Mouse (Mus musculus) heart, postnatal 14 days (tissue): ENCODE results near the gene Olfr750. TPM values are rescaled to one million over a fixed set of nuclear protein-coding genes. Genes with fewer than 3 reads are reported as not detected.

Source experiments
- DNase-seq, 2 experiments: peaks; one replicate each; pipeline ENCODE4 v3.0.0; 2021 to 2022
- intact Hi-C: fragments of 180-260 bp; cut with DNase I; formaldehyde crosslinking; loops from one replicate; pipeline ENCODE4 v1.15.1; 2025
- total RNA-seq, 2 experiments: library from RNA; stranded (reverse); gene quantifications; 2 replicates each; pipeline ENCODE4 v1.2.3; 2021

The Olfr750 gene
- total RNA-seq, 2 experiments from 2014 or later, result not detected

- no peak for DNase-seq
- intact Hi-C loops, result loop anchor here (1.0 to 5.0 kb wide), 3 partner anchors 25 to 283 kb away; partner anchors contain the start of genes Ccnb1ip1, Parp2 and Tep1
Measured at GRCm38 (mm10) chr14:51089674-51090076, 15.4 kb upstream of the Olfr750 start.

- intact Hi-C loops, result loop anchor here (1.0 to 5.0 kb wide), 2 partner anchors 25 to 217 kb away; partner anchors contain the start of gene Tep1
- peak; percentile 95 to 97 for DNase-seq
Measured at GRCm38 (mm10) chr14:51088970-51089673, 14.9 kb upstream of the Olfr750 start.

- intact Hi-C loops, result loop anchor here (5.0 kb wide), 1 partner anchor 216 kb away; the partner anchor contains the start of gene Tep1
Measured at GRCm38 (mm10) chr14:51088166-51088969, 14.1 kb upstream of the Olfr750 start.

GRCm38 (mm10) chr14:51087762-51088161 is 13.5 kb upstream of the Olfr750 start:
- intact Hi-C loops, result loop anchor here (5.0 kb wide), 1 partner anchor 215 kb away; the partner anchor contains the start of gene Tep1

More at GRCm38 (mm10) chr14:51088166-51088969, 14.1 kb upstream of the Olfr750 start:
- peak; percentile 83 to 88 for DNase-seq

GRCm38 (mm10) chr14:51085911-51086310 is 11.7 kb upstream of the Olfr750 start:
- DNase-seq, result no peak
- intact Hi-C loops, result loop anchor here (5.0 kb wide), 1 partner anchor 214 kb away; the partner anchor contains the start of gene Tep1

More at GRCm38 (mm10) chr14:51087762-51088161, 13.5 kb upstream of the Olfr750 start:
- DNase-seq, result no peak

- intact Hi-C loops, result loop anchor here (5.0 kb wide), 1 partner anchor 213 kb away; the partner anchor contains the start of gene Tep1
- no peak for DNase-seq
Measured at GRCm38 (mm10) chr14:51085086-51085485, 10.9 kb upstream of the Olfr750 start.

- intact Hi-C loops, result no loop called here
- DNase-seq, result no peak
Measured at GRCm38 (mm10) chr14:51083805-51084204, 9.6 kb upstream of the Olfr750 start.

GRCm38 (mm10) chr14:51082599-51083581 is 8.7 kb upstream of the Olfr750 start:
- peak; percentile 61 to 66 for DNase-seq
- intact Hi-C loops, result no loop called here

- no peak for DNase-seq
- intact Hi-C loops, result no loop called here
Measured at GRCm38 (mm10) chr14:51081035-51081434, 6.8 kb upstream of the Olfr750 start.

- no peak for DNase-seq
- intact Hi-C loops, result no loop called here
Measured at GRCm38 (mm10) chr14:51079180-51079579, 4.9 kb upstream of the Olfr750 start.

- intact Hi-C loops, result no loop called here
- DNase-seq, result peak in 1 of 2 experiments; percentile 46
Measured at GRCm38 (mm10) chr14:51069617-51070016, 4.6 kb downstream of the Olfr750 start.

- intact Hi-C loops, result no loop called here
- no peak for DNase-seq
Measured at GRCm38 (mm10) chr14:51068956-51069355, 5.3 kb downstream of the Olfr750 start.

- no peak for DNase-seq
- intact Hi-C loops, result loop anchor here (5.0 kb wide), 2 partner anchors 138 to 193 kb away; partner anchors contain the start of genes Apex1 and Osgep
Measured at GRCm38 (mm10) chr14:51060761-51061160, 13.5 kb downstream of the Olfr750 start.

GRCm38 (mm10) chr14:51057401-51057831 is 16.8 kb downstream of the Olfr750 start, which contains the start of gene Rnase12:
Gene Rnase12, minus strand, starts transcription at chr14:51057661.
- no peak for DNase-seq
- intact Hi-C loops, result no loop called here

GRCm38 (mm10) chr14:51054243-51055237 is 19.7 kb downstream of the Olfr750 start:
- intact Hi-C loops, result no loop called here
- no peak for DNase-seq

GRCm38 (mm10) chr14:51053176-51053575 is 21.1 kb downstream of the Olfr750 start:
- intact Hi-C loops, result no loop called here
- DNase-seq, result no peak

- intact Hi-C loops, result no loop called here
Measured at GRCm38 (mm10) chr14:51051941-51052340, 22.3 kb downstream of the Olfr750 start.

GRCm38 (mm10) chr14:51050063-51050462 is 24.2 kb downstream of the Olfr750 start, which contains the start of gene Rnase11:
Gene Rnase11, minus strand, starts transcription at chr14:51050163.
- no peak for DNase-seq
- intact Hi-C loops, result no loop called here

More at GRCm38 (mm10) chr14:51051941-51052340, 22.3 kb downstream of the Olfr750 start:
- DNase-seq, result no peak
